Mouse (Mus musculus): ENCODE results near the gene Wipf1.

DNA sequence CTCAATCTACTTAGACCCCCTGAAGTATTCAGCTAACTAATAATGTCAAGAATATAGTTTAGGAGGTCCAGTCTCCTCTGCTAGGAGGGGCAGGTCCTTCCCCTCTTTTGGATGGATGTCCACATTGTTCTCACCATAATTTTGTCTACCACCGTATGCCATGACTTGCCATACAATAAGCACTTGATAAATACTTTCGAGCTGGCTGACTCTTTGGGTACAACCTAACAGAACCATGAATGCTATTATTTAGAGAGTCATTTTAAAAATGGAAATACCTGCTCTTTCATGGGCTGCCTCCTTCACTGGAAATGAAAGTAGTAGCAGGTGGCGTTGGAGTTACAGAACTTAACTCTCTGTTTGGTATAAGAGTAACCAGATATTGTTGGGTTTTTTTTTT is 139.6 kb downstream of the Wipf1 start:
- TF ChIP-seq CTCF (conservative IDR thresholded peaks at IDR 0.05; ENCODE audit: insufficient read depth, insufficient read length, low read depth, low read length) (no peak), POLR2A (IDR thresholded peaks at IDR 0.05; ENCODE audit: low read depth, low read length) (no peak)

All from kidney, adult 2 months (tissue).